25 mouse cellular contexts compared by ENCODE assay signal in genomic region chr9:47474776-47475175, GRCm38 (mm10). TPM values are rescaled to one million over a fixed set of nuclear protein-coding genes. Genes with fewer than 3 reads are reported as not detected.
A peak's percentile ranks its signal among the peaks of the same experiment; 100 is the strongest.
DNase-seq lines count a peak whose midpoint lies in the region; ATAC-seq and TF ChIP-seq lines count a peak whose summit lies in the region.
"Had no signal": no experiment of that assay in that cellular context is flagged by ENCODE, and none has a peak within 500 bp of the region (broad histone marks: within the 10 kb centered on the region; RNA-seq: fewer than 3 reads in every experiment).

No protein-coding gene starts in this region.

- TF ChIP-seq EP300 in liver, postnatal 0 days (IDR thresholded peaks at IDR 0.05; ENCODE audit: low read depth) = no peak

- H3K9ac ChIP-seq in liver, postnatal 0 days (replicated peaks) = no peak overlapping the region
- H3K9ac ChIP-seq in liver, embryonic 11.5 days (ENCODE audit: low read depth, low read length) = no peak overlapping the region
- H3K9ac ChIP-seq: embryonic facial prominence, embryonic 13.5 days; forebrain, embryonic 13.5 days; heart, embryonic 13.5 days; hindbrain, embryonic 14.5 days had no signal

- no peak overlapping the region for H3K4me2 ChIP-seq in liver, postnatal 0 days (ENCODE audit: low read depth, low read length)
- H3K4me2 ChIP-seq in liver, embryonic 11.5 days = no peak overlapping the region
- H3K4me2 ChIP-seq: embryonic facial prominence, embryonic 13.5 days; forebrain, embryonic 13.5 days; heart, embryonic 13.5 days; hindbrain, embryonic 14.5 days had no signal

- no peak overlapping the region for H3K27ac ChIP-seq in liver, postnatal 0 days (ENCODE audit: low read depth)
- no peak overlapping the region for H3K27ac ChIP-seq in liver, embryonic 11.5 days (ENCODE audit: low read depth, low read length)
- H3K27ac ChIP-seq: embryonic facial prominence, embryonic 10.5 days; embryonic facial prominence, embryonic 13.5 days; forebrain, embryonic 13.5 days; gastrocnemius, adult 2 months; heart, embryonic 10.5 days; heart, embryonic 13.5 days; hindbrain, embryonic 14.5 days; hindbrain, postnatal 0 days had no signal

- no peaks in the 10 kb centered on the region for H3K27me3 ChIP-seq in liver, postnatal 0 days (ENCODE audit: insufficient read depth, low read length)
- H3K27me3 ChIP-seq in liver, embryonic 11.5 days (replicated peaks; ENCODE audit: control insufficient read depth, insufficient read depth, low read length) = no peaks in the 10 kb centered on the region
- H3K27me3 ChIP-seq: embryonic facial prominence, embryonic 13.5 days had no signal

- intact Hi-C loops in left cerebral cortex, postnatal 14 days (cut with DNase I) = no loop called here

- no peak for TF ChIP-seq POLR2A in brain, embryonic 14.5 days (IDR thresholded peaks at IDR 0.05; ENCODE audit: borderline replicate concordance, extremely low read depth, insufficient read depth, insufficient read length, poor library complexity, severe bottlenecking)

- H3K4me3 ChIP-seq in liver, postnatal 0 days (ENCODE audit: low read depth, low read length) = no peak overlapping the region
- H3K4me3 ChIP-seq in liver, embryonic 11.5 days (ENCODE audit: low read depth, low read length) = no peak overlapping the region
- H3K4me3 ChIP-seq: embryonic facial prominence, embryonic 10.5 days; embryonic facial prominence, embryonic 13.5 days; erythroblast, embryonic 14.5 days; forebrain, embryonic 13.5 days; gastrocnemius, adult 2 months; heart, embryonic 10.5 days; heart, embryonic 13.5 days had no signal

- no peaks in the 10 kb centered on the region for H3K4me1 ChIP-seq in liver, postnatal 0 days (ENCODE audit: insufficient read depth)
- no peaks in the 10 kb centered on the region for H3K4me1 ChIP-seq in liver, embryonic 11.5 days (replicated peaks; ENCODE audit: control insufficient read depth, insufficient read depth, low read length)
- H3K4me1 ChIP-seq: embryonic facial prominence, embryonic 13.5 days; forebrain, embryonic 13.5 days had no signal

- H3K9me3 ChIP-seq in liver, postnatal 0 days (ENCODE audit: low read length) = no peaks in the 10 kb centered on the region
- no peaks in the 10 kb centered on the region for H3K9me3 ChIP-seq in liver, embryonic 11.5 days (ENCODE audit: control insufficient read depth, low read length)
- H3K9me3 ChIP-seq: embryonic facial prominence, embryonic 10.5 days; embryonic facial prominence, embryonic 13.5 days; forebrain, embryonic 13.5 days; heart, embryonic 10.5 days; heart, embryonic 13.5 days had no signal

- 37% methylated on average over 5 of the region's 5 CpGs for WGBS in liver, postnatal 0 days (ENCODE audit: insufficient replicate concordance)
- WGBS in liver, embryonic 11.5 days = 45% methylated on average over 5 of the region's 5 CpGs

- no peaks in the 10 kb centered on the region for H3K36me3 ChIP-seq in liver, postnatal 0 days (replicated peaks; ENCODE audit: insufficient read depth, low read length)
- no peaks in the 10 kb centered on the region for H3K36me3 ChIP-seq in liver, embryonic 11.5 days (ENCODE audit: control insufficient read depth, insufficient read depth, low read length)
- H3K36me3 ChIP-seq: embryonic facial prominence, embryonic 10.5 days; embryonic facial prominence, embryonic 13.5 days; heart, embryonic 10.5 days; heart, embryonic 13.5 days had no signal

- peak; percentile 32 for DNase-seq in embryo, embryonic 10 days (ENCODE audit: low spot score)
- no peak for DNase-seq in embryo, embryonic 9.5 days (ENCODE audit: extremely low spot score)
- DNase-seq in liver, postnatal 0 days = no peak
- no peak for DNase-seq in liver, embryonic 11.5 days (ENCODE audit: low spot score)
- DNase-seq in brain, embryonic 14.5 days (ENCODE audit: low read depth) = peak; percentile 18
- peak; percentile 7 for DNase-seq in yolk sac, embryonic 10.5 days (ENCODE audit: low spot score)
- no peak for DNase-seq in left cerebral cortex, postnatal 14 days (ENCODE audit: low spot score in 2 of 2)
- DNase-seq: adrenal gland, adult 8-10 months; adrenal gland, postnatal 25 days; cerebellum, postnatal 14 days; gastrocnemius, adult 2 months; gastrocnemius, postnatal 14 days; heart, adult 18-20 months; heart, postnatal 14 days; heart, postnatal 4 days had no signal

- peak; percentile 62; the same call in 1 of the 2 replicates for ATAC-seq in liver, postnatal 0 days
- no peak for ATAC-seq in liver, embryonic 11.5 days (replicated peaks; ENCODE audit: low FRiP score)
- ATAC-seq: activated CD4-positive, CD25-positive, alpha-beta regulatory T cell, adult 4 months; forebrain, embryonic 13.5 days; forebrain, embryonic 16.5 days; hindbrain, postnatal 0 days had no signal

- no peak for TF ChIP-seq CTCF in liver, postnatal 0 days (IDR thresholded peaks at IDR 0.05; ENCODE audit: low read depth)
- TF ChIP-seq CTCF in brain, embryonic 14.5 days (IDR thresholded peaks at IDR 0.05; ENCODE audit: borderline replicate concordance, extremely low read depth, insufficient read depth, insufficient read length) = no peak

RNA-seq across cellular contexts. Expression of gene Cadm1, which starts 55.2 kb away (rescaled TPM):
- 12.5 and 13.6 TPM in 2 replicates for polyA plus RNA-seq in liver, postnatal 0 days (2015; fragmentation: Nextera tagmentation; extraction: Ambion mirVana)
- polyA plus RNA-seq in liver, embryonic 11.5 days (2014; fragmentation: Nextera tagmentation; extraction: Ambion mirVana) = 27.6 and 28.1 TPM in 2 replicates
- polyA plus RNA-seq in brain, embryonic 14.5 days (2012; rRNA removed) = 78.1 and 103 TPM in 2 replicates
- 100 to 1,000 TPM; 201 to 225 TPM for total RNA-seq in left cerebral cortex, postnatal 14 days (2021)

Comparison
In these comparisons a context has a peak if more than half of its experiments do, and no peak if none do; other contexts are left out.
1. DNase-seq: peak in embryo, embryonic 10 days (single experiment), brain, embryonic 14.5 days (single experiment) and yolk sac, embryonic 10.5 days (single experiment); none in embryo, embryonic 9.5 days (single experiment), liver, postnatal 0 days (single experiment), liver, embryonic 11.5 days (single experiment) and left cerebral cortex, postnatal 14 days (0 of 2).